Mouse (Mus musculus) hindbrain, embryonic 10.5 days (tissue): Measurements from ENCODE around the gene Gm9747. TPM values are rescaled to one million over a fixed set of nuclear protein-coding genes. Genes with fewer than 3 reads are reported as not detected.

Experiments used
- DNase-seq: peaks from one replicate; pipeline ENCODE4 v3.0.0-alpha.2; 2017; ENCODE audit warnings: low spot score
- H3K27ac ChIP-seq: fragments of 300-500 bp; sonication (generic); 2 replicates; pipeline ENCODE4 v1.5.1; 2016; ENCODE audit warnings: mild to moderate bottlenecking, moderate library complexity
- H3K27me3 ChIP-seq: fragments of 300-500 bp; sonication (generic); 2 replicates; pipeline ENCODE4 v1.6.1; 2016; ENCODE audit warnings: mild to moderate bottlenecking; ENCODE audit not compliant: poor library complexity, insufficient read depth, severe bottlenecking
- H3K36me3 ChIP-seq: fragments of 300-500 bp; sonication (generic); 2 replicates; pipeline ENCODE4 v1.6.1; 2016; ENCODE audit warnings: mild to moderate bottlenecking, moderate library complexity
- H3K4me1 ChIP-seq: fragments of 300-500 bp; sonication (generic); replicated peaks from 2 replicates; pipeline ENCODE4 v1.6.1; 2016; ENCODE audit warnings: mild to moderate bottlenecking
- H3K4me3 ChIP-seq: fragments of 300-500 bp; sonication (generic); 2 replicates; pipeline ENCODE4 v1.5.1; 2016; ENCODE audit warnings: mild to moderate bottlenecking, moderate library complexity
- H3K9me3 ChIP-seq: fragments of 300-500 bp; sonication (generic); 2 replicates; pipeline ENCODE4 v1.6.1; 2016; ENCODE audit warnings: mild to moderate bottlenecking, moderate library complexity
- WGBS: fragments of 180-500 bp; shearing (Covaris S2); methylation state at CpG from one replicate; pipeline ENCODE4 v1.1.7; 2016; 5-methylcytosine and 5-hydroxymethylcytosine counted together
- polyA plus RNA-seq: library from polyadenylated mRNA; unstranded; fragments of >200 nt; fragmentation: Nextera tagmentation; extraction: Ambion mirVana; gene quantifications from 2 replicates; pipeline ENCODE4 v1.2.1, GENCODE M21; 2016

The Gm9747 gene
- polyA plus RNA-seq, 1 experiment from 2014 or later = 25.1 TPM

GRCm38 (mm10) chr1:82261053-82261618 is 28.2 kb downstream of the Gm9747 start:
- Histone ChIP-seq H3K36me3 (no peaks in the 10 kb centered on the region), H3K4me3 (no peak overlapping the region), H3K27ac (no peak overlapping the region), H3K9me3 (no peaks in the 10 kb centered on the region), H3K4me1 (0 out of 2 replicates have a peak, but pooled peaks cover 10% of the 10 kb centered on the region), H3K27me3 (no peaks in the 10 kb centered on the region)
- peak; percentile 7 for DNase-seq
- WGBS = 74% methylated on average over 9 of the region's 9 CpGs

- no peak for DNase-seq
- H3K27me3 ChIP-seq = no peaks in the 10 kb centered on the region
- 0 out of 2 replicates have a peak, but pooled peaks cover 10% of the 10 kb centered on the region for H3K4me1 ChIP-seq
- H3K36me3 ChIP-seq = no peaks in the 10 kb centered on the region
- no peak overlapping the region for H3K27ac ChIP-seq
- no peak overlapping the region for H3K4me3 ChIP-seq
- no peaks in the 10 kb centered on the region for H3K9me3 ChIP-seq
- WGBS = 88% methylated on average over 5 of the region's 5 CpGs
Measured at GRCm38 (mm10) chr1:82261638-82262037, 28.7 kb downstream of the Gm9747 start.

- Histone ChIP-seq H3K4me3 (no peak overlapping the region), H3K36me3 (no peaks in the 10 kb centered on the region), H3K27me3 (no peaks in the 10 kb centered on the region), H3K9me3 (no peaks in the 10 kb centered on the region), H3K4me1 (0 out of 2 replicates have a peak, but pooled peaks cover 10% of the 10 kb centered on the region), H3K27ac (no peak overlapping the region)
- no peak for DNase-seq
- WGBS = 78% methylated on average over 1 of the region's 1 CpGs
Measured at GRCm38 (mm10) chr1:82262331-82262730, 29.4 kb downstream of the Gm9747 start.

GRCm38 (mm10) chr1:82267547-82267946 is 34.6 kb downstream of the Gm9747 start:
- no peaks in the 10 kb centered on the region for H3K4me1 ChIP-seq
- no peaks in the 10 kb centered on the region for H3K9me3 ChIP-seq
- DNase-seq = no peak
- no peak overlapping the region for H3K27ac ChIP-seq
- H3K4me3 ChIP-seq = no peak overlapping the region
- H3K27me3 ChIP-seq = no peaks in the 10 kb centered on the region
- 0 out of 2 replicates have a peak, but pooled peaks cover 11% of the 10 kb centered on the region for H3K36me3 ChIP-seq
- WGBS = 85% methylated on average over 4 of the region's 4 CpGs

GRCm38 (mm10) chr1:82272231-82272630 is 39.3 kb downstream of the Gm9747 start:
- 89% methylated on average over 5 of the region's 5 CpGs for WGBS
- DNase-seq = no peak
- no peaks in the 10 kb centered on the region for H3K9me3 ChIP-seq
- H3K27ac ChIP-seq = no peak overlapping the region
- no peaks in the 10 kb centered on the region for H3K27me3 ChIP-seq
- H3K4me3 ChIP-seq = no peak overlapping the region
- peaks cover 23% of the 10 kb centered on the region for H3K36me3 ChIP-seq
- H3K4me1 ChIP-seq = peaks cover 22% of the 10 kb centered on the region

- Histone ChIP-seq H3K4me3 (no peak overlapping the region), H3K9me3 (no peaks in the 10 kb centered on the region), H3K4me1 (peaks cover 22% of the 10 kb centered on the region), H3K27ac (peak overlapping the region; percentile 35; the same call in 1 of the 2 replicates), H3K36me3 (peaks cover 36% of the 10 kb centered on the region), H3K27me3 (no peaks in the 10 kb centered on the region)
- 39% methylated on average over 6 of the region's 6 CpGs for WGBS
- peak; percentile 6 for DNase-seq
Measured at GRCm38 (mm10) chr1:82273529-82273928, 40.6 kb downstream of the Gm9747 start.

GRCm38 (mm10) chr1:82274361-82274760 is 41.4 kb downstream of the Gm9747 start:
- Histone ChIP-seq H3K4me3 (no peak overlapping the region), H3K9me3 (no peaks in the 10 kb centered on the region), H3K4me1 (peaks cover 22% of the 10 kb centered on the region), H3K27ac (peak overlapping the region; percentile 13; the same call in 1 of the 2 replicates), H3K27me3 (no peaks in the 10 kb centered on the region), H3K36me3 (peaks cover 43% of the 10 kb centered on the region)
- WGBS = 52% methylated on average over 1 of the region's 1 CpGs
- no peak for DNase-seq

DNA sequence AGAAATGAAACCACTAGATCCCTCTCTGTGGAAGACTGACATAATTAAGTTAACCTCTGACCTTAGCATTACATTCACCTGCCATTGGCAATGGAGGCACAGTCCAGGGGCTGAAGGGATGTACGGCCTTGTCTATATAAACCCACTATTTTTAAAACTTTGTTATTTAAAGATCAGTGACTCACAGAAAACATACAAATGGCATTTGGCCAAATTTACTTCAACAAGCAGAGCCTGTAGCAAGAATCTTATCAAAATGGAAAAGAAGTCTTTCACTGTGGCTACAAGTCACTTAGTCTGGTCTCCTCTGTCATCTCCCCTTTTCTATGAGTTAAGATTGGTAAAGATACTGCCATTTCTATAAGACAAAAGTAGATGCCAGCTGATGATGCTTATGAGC is 46.9 kb downstream of the Gm9747 start:
- Histone ChIP-seq H3K4me1 (peaks cover 31% of the 10 kb centered on the region), H3K4me3 (no peak overlapping the region), H3K27ac (no peak overlapping the region), H3K27me3 (no peaks in the 10 kb centered on the region), H3K36me3 (peaks cover 33% of the 10 kb centered on the region), H3K9me3 (no peaks in the 10 kb centered on the region)
- 77% methylated on average over 1 of the region's 1 CpGs for WGBS
- DNase-seq = no peak

GRCm38 (mm10) chr1:82281823-82282222 is 48.9 kb downstream of the Gm9747 start:
- no peak for DNase-seq
- no peaks in the 10 kb centered on the region for H3K9me3 ChIP-seq
- peaks cover 28% of the 10 kb centered on the region for H3K36me3 ChIP-seq
- H3K27me3 ChIP-seq = no peaks in the 10 kb centered on the region
- no peak overlapping the region for H3K4me3 ChIP-seq
- WGBS = 86% methylated on average over 6 of the region's 6 CpGs
- H3K27ac ChIP-seq = no peak overlapping the region
- peaks cover 49% of the 10 kb centered on the region for H3K4me1 ChIP-seq

- WGBS = 3% methylated on average over 35 of the region's 35 CpGs
- Histone ChIP-seq H3K9me3 (peaks cover 8% of the 10 kb centered on the region; the same call in 1 of the 2 replicates), H3K4me1 (peaks cover 62% of the 10 kb centered on the region), H3K36me3 (peaks cover 28% of the 10 kb centered on the region), H3K4me3 (peak overlapping the region; percentile 79), H3K27me3 (0 out of 2 replicates have a peak, but pooled peaks cover 5% of the 10 kb centered on the region), H3K27ac (peak overlapping the region; percentile 98)
- peak; percentile 94 for DNase-seq
Measured at GRCm38 (mm10) chr1:82282992-82283611, 50.2 kb downstream of the Gm9747 start.

- H3K4me3 ChIP-seq = peak overlapping the region; percentile 79
- peaks cover 28% of the 10 kb centered on the region for H3K36me3 ChIP-seq
- peak; percentile 48 for DNase-seq
- H3K4me1 ChIP-seq = peaks cover 70% of the 10 kb centered on the region
- WGBS = 10% methylated on average over 1 of the region's 1 CpGs
- H3K27ac ChIP-seq = peak overlapping the region; percentile 98
- H3K27me3 ChIP-seq = peaks cover 8% of the 10 kb centered on the region; the same call in 1 of the 2 replicates
- peaks cover 10% of the 10 kb centered on the region; the same call in 1 of the 2 replicates for H3K9me3 ChIP-seq
Measured at GRCm38 (mm10) chr1:82283901-82284301, 51.0 kb downstream of the Gm9747 start.

GRCm38 (mm10) chr1:82284403-82284802 is 51.5 kb downstream of the Gm9747 start:
- peak overlapping the region; percentile 79 for H3K4me3 ChIP-seq
- 41% methylated on average over 4 of the region's 4 CpGs for WGBS
- peaks cover 29% of the 10 kb centered on the region for H3K36me3 ChIP-seq
- H3K27ac ChIP-seq = peak overlapping the region; percentile 98
- no peak for DNase-seq
- peaks cover 15% of the 10 kb centered on the region; the same call in 1 of the 2 replicates for H3K9me3 ChIP-seq
- peaks cover 13% of the 10 kb centered on the region; the same call in 1 of the 2 replicates for H3K27me3 ChIP-seq
- peaks cover 75% of the 10 kb centered on the region for H3K4me1 ChIP-seq
